Mouse (Mus musculus): ENCODE results near the gene Slc30a6.

DNA sequence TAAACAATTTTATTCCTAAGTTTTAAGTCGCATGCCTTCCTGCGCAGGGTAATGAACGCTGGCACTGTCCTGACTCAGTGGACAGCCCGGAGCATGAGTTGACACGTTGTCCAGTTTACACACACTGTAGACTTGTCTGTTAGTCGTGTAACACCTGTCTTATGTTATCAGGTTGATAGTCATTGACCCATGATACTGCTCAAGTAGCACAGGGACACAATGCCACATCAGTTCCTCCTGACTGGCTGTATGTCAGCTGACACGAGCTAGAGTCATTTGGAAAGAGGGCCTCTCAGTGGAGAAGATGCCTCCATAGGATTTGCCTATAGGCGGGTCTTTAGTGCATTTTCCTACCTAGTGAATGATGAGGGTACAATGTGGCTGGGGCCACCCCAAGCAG, 11.1 kb downstream of the Slc30a6 start:
- TF ChIP-seq POLR2A (IDR thresholded peaks at IDR 0.05; ENCODE audit: borderline replicate concordance, extremely low read depth, insufficient read depth, insufficient read length, poor library complexity, severe bottlenecking) (no peak), CTCF (IDR thresholded peaks at IDR 0.05; ENCODE audit: borderline replicate concordance, extremely low read depth, insufficient read depth, insufficient read length) (no peak)
